Mouse (Mus musculus) limb, embryonic 13.5 days (tissue): ENCODE measurements around the gene Pds5b. TPM values are rescaled to one million over a fixed set of nuclear protein-coding genes. Genes with fewer than 3 reads are reported as not detected.
"Not testable (repeated sequence)": the region's sequence is repeated elsewhere in the genome, so short reads cannot be mapped to it uniquely, and the experiment has no call there.

Experiments used
- ATAC-seq: fragments of 200-750 bp; cut with Nextera tagmentation; 2 replicates; pipeline ENCODE4 v1.8.0; 2017; ENCODE audit warnings: low read depth, moderate number of reproducible peaks, moderate TSS enrichment; ENCODE audit not compliant: low FRiP score
- H3K27ac ChIP-seq: fragments of 300-500 bp; sonication (generic); 2 replicates; pipeline ENCODE4 v1.5.1; 2015; ENCODE audit warnings: inconsistent platforms, mild to moderate bottlenecking, moderate library complexity
- H3K27me3 ChIP-seq: fragments of 300-500 bp; sonication (generic); 2 replicates; pipeline ENCODE4 v1.6.1; 2015; ENCODE audit warnings: mild to moderate bottlenecking, inconsistent platforms
- H3K36me3 ChIP-seq: fragments of 300-500 bp; sonication (generic); 2 replicates; pipeline ENCODE4 v1.6.1; 2015; ENCODE audit warnings: inconsistent platforms, mild to moderate bottlenecking, moderate library complexity
- H3K4me1 ChIP-seq: fragments of 300-500 bp; sonication (generic); 2 replicates; pipeline ENCODE4 v1.6.1; 2015; ENCODE audit warnings: inconsistent platforms
- H3K4me2 ChIP-seq: fragments of 300-500 bp; sonication (generic); replicated peaks from 2 replicates; pipeline ENCODE4 v1.6.1; 2015; ENCODE audit warnings: inconsistent platforms, mild to moderate bottlenecking, moderate library complexity
- H3K4me3 ChIP-seq: fragments of 300-500 bp; sonication (generic); 2 replicates; pipeline ENCODE4 v1.5.1; 2015; ENCODE audit warnings: moderate library complexity, mild to moderate bottlenecking, inconsistent platforms
- H3K9ac ChIP-seq: fragments of 300-500 bp; sonication (generic); 2 replicates; pipeline ENCODE4 v1.6.1; 2015; ENCODE audit warnings: mild to moderate bottlenecking, inconsistent platforms
- H3K9me3 ChIP-seq: fragments of 300-500 bp; sonication (generic); 2 replicates; pipeline ENCODE4 v1.6.1; 2016; ENCODE audit warnings: inconsistent platforms
- WGBS: fragments of 180-500 bp; shearing (Covaris S2); methylation state at CpG from one replicate; pipeline ENCODE4 v1.1.7; 2015; 5-methylcytosine and 5-hydroxymethylcytosine counted together
- polyA plus RNA-seq: library from polyadenylated mRNA; unstranded; fragments of >200 nt; fragmentation: Nextera tagmentation; extraction: Ambion mirVana; gene quantifications from 2 replicates; pipeline ENCODE4 v1.2.1, GENCODE M21; 2015

The Pds5b gene
- polyA plus RNA-seq, 1 experiment from 2014 or later: 43.9 TPM

DNA sequence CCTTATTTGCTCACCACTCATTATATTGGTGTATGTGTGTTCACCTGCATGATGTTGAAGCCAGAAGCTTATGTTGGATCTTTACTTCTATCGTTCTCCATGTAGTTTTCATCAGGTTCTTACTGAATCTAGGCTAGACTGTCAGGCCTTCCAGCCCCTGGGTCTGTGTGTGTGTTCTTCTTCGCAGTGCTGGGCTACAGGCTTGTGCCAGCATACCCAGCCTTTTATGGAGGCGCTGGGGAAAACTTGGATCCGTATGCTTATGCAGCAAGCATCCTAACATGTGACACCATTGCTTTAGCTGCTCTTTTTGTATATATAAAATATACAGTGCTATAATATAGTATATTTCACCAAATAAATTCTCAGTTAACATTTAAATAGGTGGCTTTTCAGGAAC lies 38.0 kb downstream of the Pds5b start:
- Histone ChIP-seq H3K27ac (no peak overlapping the region), H3K9ac (no peak overlapping the region), H3K9me3 (no peaks in the 10 kb centered on the region), H3K27me3 (no peaks in the 10 kb centered on the region), H3K4me2 (no peak overlapping the region), H3K4me3 (no peak overlapping the region), H3K36me3 (no peaks in the 10 kb centered on the region), H3K4me1 (peaks cover 7% of the 10 kb centered on the region)
- ATAC-seq: no peak
- 91% methylated on average over 4 of the region's 4 CpGs for WGBS

GRCm38 (mm10) chr5:150713431-150713830 lies 39.9 kb downstream of the Pds5b start:
- Histone ChIP-seq H3K4me2 (no peak overlapping the region), H3K9ac (no peak overlapping the region), H3K27me3 (no peaks in the 10 kb centered on the region), H3K27ac (no peak overlapping the region), H3K4me1 (peaks cover 11% of the 10 kb centered on the region), H3K36me3 (no peaks in the 10 kb centered on the region), H3K4me3 (no peak overlapping the region), H3K9me3 (no peaks in the 10 kb centered on the region)
- no peak for ATAC-seq

DNA sequence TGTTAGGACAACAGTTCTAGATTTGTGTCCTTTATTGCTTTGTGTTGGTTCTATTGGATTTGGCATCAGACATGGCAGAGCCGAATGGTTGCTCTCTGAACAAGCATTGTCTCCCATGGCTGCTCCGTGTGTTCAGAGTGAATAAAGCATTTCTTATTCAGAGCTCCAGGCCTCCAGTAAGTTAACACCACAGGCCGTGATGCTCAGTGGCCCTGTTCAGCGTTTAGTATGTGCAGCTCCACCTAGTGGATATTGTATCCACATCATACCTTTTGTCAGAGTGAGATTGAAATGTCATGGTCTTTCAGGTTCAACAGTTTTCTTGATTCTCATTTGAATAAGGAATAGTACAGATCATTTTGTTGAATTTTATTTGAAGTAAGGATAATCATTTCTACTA lies 44.2 kb downstream of the Pds5b start:
- no peaks in the 10 kb centered on the region for H3K9me3 ChIP-seq
- H3K4me2 ChIP-seq: no peak overlapping the region
- H3K4me1 ChIP-seq: peaks cover 6% of the 10 kb centered on the region; the same call in 1 of the 2 replicates
- 27% methylated on average over 4 of the region's 4 CpGs for WGBS
- ATAC-seq: no peak
- H3K4me3 ChIP-seq: no peak overlapping the region
- H3K27me3 ChIP-seq: no peaks in the 10 kb centered on the region
- H3K36me3 ChIP-seq: peaks cover 17% of the 10 kb centered on the region
- H3K9ac ChIP-seq: no peak overlapping the region
- H3K27ac ChIP-seq: no peak overlapping the region

DNA sequence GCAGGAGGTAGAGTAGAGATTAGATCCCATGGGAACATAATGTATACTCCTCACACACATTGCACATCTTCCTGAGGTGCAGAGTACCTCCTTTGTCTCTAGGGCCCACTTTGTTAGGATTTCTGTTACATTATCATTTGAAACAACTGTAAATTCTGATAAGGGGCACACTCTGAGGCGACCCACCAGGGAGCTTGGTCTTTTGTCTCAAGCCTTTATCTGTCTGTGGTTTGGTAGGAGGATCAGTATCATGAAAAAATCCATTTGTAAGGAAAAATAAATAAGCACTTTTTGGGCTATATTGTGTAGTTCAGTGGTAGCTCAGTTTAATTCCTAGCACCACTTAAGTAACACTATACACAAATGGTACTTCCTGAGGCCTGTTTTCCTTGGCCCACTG lies 51.1 kb downstream of the Pds5b start:
- Histone ChIP-seq H3K9ac (no peak overlapping the region), H3K27ac (no peak overlapping the region), H3K9me3 (no peaks in the 10 kb centered on the region), H3K4me3 (no peak overlapping the region), H3K4me1 (no peaks in the 10 kb centered on the region), H3K4me2 (no peak overlapping the region), H3K36me3 (peaks cover 51% of the 10 kb centered on the region), H3K27me3 (no peaks in the 10 kb centered on the region)
- ATAC-seq: no peak
- WGBS: 89% methylated on average over 1 of the region's 1 CpGs

- not testable (repeated sequence) for H3K4me3 ChIP-seq, ATAC-seq, H3K4me1 ChIP-seq, H3K9ac ChIP-seq, H3K4me2 ChIP-seq, H3K9me3 ChIP-seq, H3K27me3 ChIP-seq, H3K27ac ChIP-seq
- WGBS: 98% methylated on average over 3 of the region's 3 CpGs
- peaks cover 53% of the 10 kb centered on the region for H3K36me3 ChIP-seq
Observed at GRCm38 (mm10) chr5:150737028-150737427, 63.5 kb downstream of the Pds5b start.

- H3K27me3 ChIP-seq: no peaks in the 10 kb centered on the region
- H3K36me3 ChIP-seq: peaks cover 41% of the 10 kb centered on the region
- H3K9me3 ChIP-seq: no peaks in the 10 kb centered on the region
- 82% methylated on average over 7 of the region's 7 CpGs for WGBS
- H3K4me3 ChIP-seq: no peak overlapping the region
- no peak overlapping the region for H3K27ac ChIP-seq
- no peak overlapping the region for H3K4me2 ChIP-seq
- no peak overlapping the region for H3K9ac ChIP-seq
- H3K4me1 ChIP-seq: no peaks in the 10 kb centered on the region
- ATAC-seq: no peak
Observed at GRCm38 (mm10) chr5:150739311-150739710, 65.8 kb downstream of the Pds5b start.

DNA sequence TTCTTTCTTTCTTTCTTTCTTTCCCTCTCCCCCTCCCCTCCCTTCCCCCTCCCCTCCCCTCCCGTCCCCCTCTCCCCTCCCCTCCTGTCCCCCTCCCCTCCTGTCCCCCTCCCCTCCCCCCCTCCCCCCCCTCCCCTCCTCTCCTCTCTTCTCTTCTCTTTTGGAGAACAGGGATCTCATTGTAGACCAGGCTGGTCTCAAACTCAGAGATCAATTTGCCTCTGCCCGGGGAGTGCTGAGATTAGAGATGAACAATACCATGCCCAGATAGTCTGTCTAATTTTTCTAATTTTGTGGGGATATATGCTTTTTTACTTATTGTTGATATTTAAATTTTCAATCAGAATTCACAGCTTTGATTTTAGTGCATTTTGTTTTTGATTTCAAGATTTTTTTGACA lies 67.1 kb downstream of the Pds5b start:
- H3K9me3 ChIP-seq: no peaks in the 10 kb centered on the region
- H3K4me2 ChIP-seq: no peak overlapping the region
- no peaks in the 10 kb centered on the region for H3K4me1 ChIP-seq
- no peak overlapping the region for H3K9ac ChIP-seq
- no peak overlapping the region for H3K4me3 ChIP-seq
- 81% methylated on average over 1 of the region's 2 CpGs for WGBS
- H3K27me3 ChIP-seq: no peaks in the 10 kb centered on the region
- no peak for ATAC-seq
- H3K36me3 ChIP-seq: peaks cover 37% of the 10 kb centered on the region
- H3K27ac ChIP-seq: no peak overlapping the region

DNA sequence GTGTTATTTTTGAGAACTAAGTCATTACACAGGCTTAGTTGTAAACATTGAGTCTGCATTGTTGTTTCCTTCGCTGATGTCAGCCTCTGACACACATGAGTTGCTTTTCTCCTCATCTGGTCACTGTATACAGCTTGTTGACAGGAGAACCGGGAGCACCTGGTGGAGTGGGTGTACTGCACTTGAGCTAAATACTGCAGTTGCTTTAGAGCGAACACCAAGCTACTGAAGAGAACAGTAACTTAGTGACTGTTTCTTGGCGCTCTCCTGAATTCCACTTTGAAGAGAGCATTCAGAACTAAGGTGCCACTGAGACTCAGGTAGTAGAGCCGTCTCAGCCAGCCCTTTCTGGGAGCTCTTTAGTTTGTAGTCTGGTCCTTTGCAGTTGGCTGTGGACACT lies 83.1 kb downstream of the Pds5b start:
- Histone ChIP-seq H3K27me3 (no peaks in the 10 kb centered on the region), H3K36me3 (peaks cover 38% of the 10 kb centered on the region), H3K27ac (no peak overlapping the region), H3K4me2 (no peak overlapping the region), H3K9me3 (no peaks in the 10 kb centered on the region), H3K9ac (no peak overlapping the region), H3K4me1 (no peaks in the 10 kb centered on the region), H3K4me3 (no peak overlapping the region)
- no peak for ATAC-seq
- 90% methylated on average over 5 of the region's 5 CpGs for WGBS

DNA sequence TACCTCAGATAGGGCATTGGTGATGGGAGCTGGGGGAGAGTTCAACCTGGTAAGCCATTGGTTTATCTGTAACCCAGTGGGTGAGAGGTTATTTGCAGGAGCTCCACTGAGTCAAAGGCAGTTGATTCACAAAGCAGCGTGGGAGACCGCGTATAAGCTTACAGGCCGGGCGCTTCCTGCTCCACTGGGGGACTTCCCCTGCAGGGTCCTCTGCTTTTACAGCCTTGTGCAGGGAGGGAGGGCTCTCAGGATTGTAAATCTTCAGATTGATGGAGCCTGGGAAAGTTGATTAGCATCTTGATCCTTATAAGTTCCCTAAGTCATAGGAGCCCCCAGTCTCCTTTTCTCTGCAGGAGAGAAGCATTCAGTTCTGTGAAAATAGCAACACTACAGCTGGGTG lies 98.9 kb downstream of the Pds5b start:
- H3K36me3 ChIP-seq: peaks cover 32% of the 10 kb centered on the region
- no peak overlapping the region; the same call in 1 of the 2 replicates for H3K27ac ChIP-seq
- H3K4me1 ChIP-seq: peaks cover 12% of the 10 kb centered on the region
- H3K4me2 ChIP-seq: no peak overlapping the region
- H3K27me3 ChIP-seq: no peaks in the 10 kb centered on the region
- no peak for ATAC-seq
- WGBS: 12% methylated on average over 5 of the region's 5 CpGs
- H3K9me3 ChIP-seq: no peaks in the 10 kb centered on the region
- H3K9ac ChIP-seq: no peak overlapping the region
- no peak overlapping the region for H3K4me3 ChIP-seq

DNA sequence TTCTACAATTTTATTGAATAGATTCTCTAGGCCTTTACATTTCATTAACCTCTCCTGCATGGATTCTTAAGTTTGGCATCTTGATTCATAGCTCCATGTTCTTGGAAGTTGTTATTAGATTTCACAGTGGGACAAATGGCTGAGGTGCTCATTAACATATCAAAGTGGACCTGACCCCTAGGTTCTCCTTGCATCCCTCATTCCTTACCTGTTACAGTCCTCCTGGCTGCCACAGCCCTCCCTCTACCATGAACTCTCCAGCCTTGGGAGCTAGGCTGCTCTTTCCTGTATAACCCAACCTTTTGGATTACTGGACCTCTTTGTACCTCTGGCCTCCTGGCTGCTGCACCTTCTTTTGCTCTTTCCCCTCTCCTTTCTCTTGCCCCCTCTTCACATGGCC lies 99.5 kb downstream of the Pds5b start:
- Histone ChIP-seq H3K27me3 (no peaks in the 10 kb centered on the region), H3K27ac (no peak overlapping the region), H3K4me1 (peaks cover 12% of the 10 kb centered on the region), H3K4me3 (no peak overlapping the region), H3K9ac (no peak overlapping the region), H3K9me3 (no peaks in the 10 kb centered on the region), H3K36me3 (peaks cover 33% of the 10 kb centered on the region), H3K4me2 (no peak overlapping the region)
- no peak for ATAC-seq

GRCm38 (mm10) chr5:150788261-150788660 lies 114.7 kb downstream of the Pds5b start:
- H3K36me3 ChIP-seq: peaks cover 65% of the 10 kb centered on the region

DNA sequence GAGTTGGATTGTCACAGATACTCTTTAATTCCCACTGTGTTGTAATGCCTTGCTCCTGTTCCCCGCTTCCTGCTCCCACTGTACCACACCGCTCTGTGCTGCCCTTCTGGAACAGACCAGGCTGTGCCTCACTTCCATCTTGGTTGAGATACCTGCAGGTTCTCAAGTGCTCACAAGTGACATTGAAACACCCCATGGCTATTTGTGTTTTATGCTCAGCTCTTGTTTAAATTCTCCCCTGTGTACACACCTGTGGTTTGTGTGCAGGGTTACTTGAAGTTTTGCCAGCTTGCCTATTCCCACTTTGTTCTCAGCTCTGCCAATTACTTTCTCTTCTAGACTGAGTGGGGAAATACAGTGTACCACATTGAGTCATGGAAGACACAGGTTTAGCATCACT lies 115.5 kb downstream of the Pds5b start:
- Histone ChIP-seq H3K4me2 (no peak overlapping the region), H3K4me3 (no peak overlapping the region), H3K9ac (no peak overlapping the region), H3K36me3 (peaks cover 62% of the 10 kb centered on the region), H3K9me3 (no peaks in the 10 kb centered on the region), H3K27ac (no peak overlapping the region), H3K4me1 (no peaks in the 10 kb centered on the region), H3K27me3 (no peaks in the 10 kb centered on the region)
- no peak for ATAC-seq
- 93% methylated on average over 2 of the region's 2 CpGs for WGBS

More at GRCm38 (mm10) chr5:150788261-150788660, 114.7 kb downstream of the Pds5b start:
- Histone ChIP-seq H3K9me3 (no peaks in the 10 kb centered on the region), H3K9ac (no peak overlapping the region), H3K4me3 (no peak overlapping the region), H3K27me3 (no peaks in the 10 kb centered on the region), H3K4me1 (no peaks in the 10 kb centered on the region), H3K27ac (no peak overlapping the region), H3K4me2 (no peak overlapping the region)
- no peak for ATAC-seq
- 94% methylated on average over 4 of the region's 4 CpGs for WGBS

DNA sequence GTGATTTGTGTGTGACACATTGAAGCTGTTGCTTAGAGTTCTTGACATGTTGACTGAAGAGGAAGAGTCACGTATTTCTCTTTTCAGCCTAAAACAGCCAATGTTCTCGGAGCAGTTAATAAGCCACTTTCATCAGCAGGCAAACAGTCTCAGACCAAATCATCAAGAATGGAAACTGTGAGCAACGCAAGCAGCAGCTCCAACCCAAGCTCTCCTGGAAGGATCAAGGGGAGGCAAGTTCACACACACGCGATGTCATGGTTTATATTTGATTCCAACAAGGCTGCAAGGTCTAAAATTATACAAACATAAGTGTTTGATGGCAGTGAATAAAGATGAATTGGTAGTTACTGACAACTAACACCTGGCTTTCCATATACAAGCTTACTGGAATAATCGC lies 120.6 kb downstream of the Pds5b start:
- no peaks in the 10 kb centered on the region for H3K4me1 ChIP-seq
- H3K27me3 ChIP-seq: no peaks in the 10 kb centered on the region
- no peak overlapping the region for H3K4me3 ChIP-seq
- 92% methylated on average over 6 of the region's 6 CpGs for WGBS
- no peak overlapping the region for H3K4me2 ChIP-seq
- no peak overlapping the region for H3K9ac ChIP-seq
- no peaks in the 10 kb centered on the region for H3K9me3 ChIP-seq
- ATAC-seq: no peak
- H3K27ac ChIP-seq: no peak overlapping the region
- peaks cover 66% of the 10 kb centered on the region for H3K36me3 ChIP-seq
